Mouse (Mus musculus) embryo, embryonic 10.5 days (tissue): ENCODE measurements at regions not wholly inside any gene's neighbourhood (a gene's known extent, or its start where the extent isn't known, plus 50 kb on each side); places are given as distances from the start of the nearest gene placed in this dataset.
A peak's percentile ranks its signal among the peaks of the same experiment; 100 is the strongest.

ENCODE experiments used
- DNase-seq: peaks from one replicate; pipeline ENCODE4 v3.0.0-alpha.2; 2015; ENCODE audit warnings: low spot score

GRCm38 (mm10) chr5:126023906-126024305 lies 492.3 kb downstream of the Tmem132b start:
- peak; percentile 58 for DNase-seq

- no peak for DNase-seq
Observed at GRCm38 (mm10) chr5:126034846-126035245, 503.3 kb downstream of the Tmem132b start.

GRCm38 (mm10) chr5:126036686-126037085 lies 505.1 kb downstream of the Tmem132b start:
- DNase-seq: peak; percentile 44

GRCm38 (mm10) chr5:126045761-126046160 lies 514.2 kb downstream of the Tmem132b start:
- no peak for DNase-seq

- DNase-seq: no peak
Observed at GRCm38 (mm10) chr5:126063644-126064043, 532.1 kb downstream of the Tmem132b start.

GRCm38 (mm10) chr5:126079281-126079838 lies 547.8 kb downstream of the Tmem132b start:
- peak; percentile 23 for DNase-seq

- no peak for DNase-seq
Observed at GRCm38 (mm10) chr5:126088251-126088914, 556.8 kb downstream of the Tmem132b start.

- no peak for DNase-seq
Observed at GRCm38 (mm10) chr5:126093196-126093595, 561.6 kb downstream of the Tmem132b start.

GRCm38 (mm10) chr5:126096616-126097261 lies 565.2 kb downstream of the Tmem132b start:
- peak; percentile 23 for DNase-seq

- DNase-seq: no peak
Observed at GRCm38 (mm10) chr5:126097262-126097628, 565.7 kb downstream of the Tmem132b start.

- no peak for DNase-seq
Observed at GRCm38 (mm10) chr5:126098433-126098832, 566.9 kb downstream of the Tmem132b start.

- DNase-seq: no peak
Observed at GRCm38 (mm10) chr5:126099931-126100330, 568.4 kb downstream of the Tmem132b start.

GRCm38 (mm10) chr5:126104464-126104863 lies 572.9 kb downstream of the Tmem132b start:
- DNase-seq: no peak

GRCm38 (mm10) chr5:126104883-126105282 lies 573.3 kb downstream of the Tmem132b start:
- no peak for DNase-seq

GRCm38 (mm10) chr5:126105446-126105845 lies 573.9 kb downstream of the Tmem132b start:
- DNase-seq: no peak

- DNase-seq: no peak
Observed at GRCm38 (mm10) chr5:126107020-126107419, 575.4 kb downstream of the Tmem132b start.

- DNase-seq: no peak
Observed at GRCm38 (mm10) chr5:126108837-126109236, 577.3 kb downstream of the Tmem132b start.

- no peak for DNase-seq
Observed at GRCm38 (mm10) chr5:126117291-126117690, 585.7 kb downstream of the Tmem132b start.

- no peak for DNase-seq
Observed at GRCm38 (mm10) chr5:126117906-126118521, 586.4 kb downstream of the Tmem132b start.

- no peak for DNase-seq
Observed at GRCm38 (mm10) chr5:126118731-126119130, 587.2 kb downstream of the Tmem132b start.

GRCm38 (mm10) chr5:126123216-126123615 lies 591.6 kb downstream of the Tmem132b start:
- no peak for DNase-seq

- no peak for DNase-seq
Observed at GRCm38 (mm10) chr5:126127486-126127885, 595.9 kb downstream of the Tmem132b start.

GRCm38 (mm10) chr5:126148908-126149307 lies 617.3 kb downstream of the Tmem132b start:
- no peak for DNase-seq
